Mouse (Mus musculus) gastrocnemius, postnatal 10 days (tissue): ENCODE data around the gene Bhlhb9. TPM values are rescaled to one million over a fixed set of nuclear protein-coding genes. Genes with fewer than 3 reads are reported as not detected.

Source experiments
- DNase-seq: peaks from one replicate; pipeline ENCODE4 v3.0.0; 2021; ENCODE audit warnings: mixed read lengths
- microRNA-seq, 2 experiments: library from miRNA; unstranded; fragments of <30 nt; microRNA quantifications; one replicate each; pipeline ENCODE4 v1.2.0; 2021
- total RNA-seq, 2 experiments: library from RNA; stranded (reverse); gene quantifications; 2 replicates each; pipeline ENCODE4 v1.2.3; 2021

Gene Bhlhb9
- total RNA-seq, 2 experiments from 2014 or later = 18.7 to 21.9 TPM

DNA sequence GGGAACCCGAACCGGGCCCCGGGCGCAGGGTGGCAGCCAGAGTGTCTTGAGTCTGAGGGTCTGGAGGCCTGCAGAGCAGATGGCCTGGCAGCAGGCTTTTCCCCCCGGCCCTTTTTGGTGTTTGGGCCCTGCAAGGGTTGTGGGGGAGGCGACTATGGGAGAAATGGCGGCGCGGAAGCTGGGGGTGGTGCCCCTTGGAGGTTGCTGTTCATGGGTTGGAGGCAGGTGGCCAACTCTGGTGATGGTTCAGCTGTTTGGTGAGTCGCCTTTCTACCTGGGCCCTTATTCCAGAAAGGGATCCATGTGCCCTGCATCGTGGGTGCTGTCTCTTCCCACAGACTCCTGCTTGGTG, 88.8 kb downstream of the Bhlhb9 start:
- DNase-seq = peak; percentile 9

DNA sequence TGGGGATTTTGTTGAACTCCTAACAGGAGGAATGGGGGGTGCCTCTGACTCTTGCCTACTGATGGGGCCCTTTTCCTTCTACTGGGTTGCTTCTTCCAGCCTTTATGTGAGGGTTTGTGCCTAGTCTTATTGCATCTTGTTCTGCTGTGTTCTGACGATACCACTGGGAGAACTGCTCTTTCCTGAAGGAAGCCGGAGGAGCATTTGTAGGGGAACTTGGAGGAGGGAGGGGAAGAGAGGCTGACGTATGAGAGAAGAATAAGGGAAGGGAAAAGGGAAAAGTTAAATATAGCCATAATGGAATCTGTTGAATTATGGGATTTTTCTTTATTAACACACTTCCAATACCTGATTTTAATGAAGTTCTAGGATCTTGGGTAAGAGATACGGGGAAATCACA, 119.2 kb downstream of the Bhlhb9 start:
- DNase-seq = no peak

DNA sequence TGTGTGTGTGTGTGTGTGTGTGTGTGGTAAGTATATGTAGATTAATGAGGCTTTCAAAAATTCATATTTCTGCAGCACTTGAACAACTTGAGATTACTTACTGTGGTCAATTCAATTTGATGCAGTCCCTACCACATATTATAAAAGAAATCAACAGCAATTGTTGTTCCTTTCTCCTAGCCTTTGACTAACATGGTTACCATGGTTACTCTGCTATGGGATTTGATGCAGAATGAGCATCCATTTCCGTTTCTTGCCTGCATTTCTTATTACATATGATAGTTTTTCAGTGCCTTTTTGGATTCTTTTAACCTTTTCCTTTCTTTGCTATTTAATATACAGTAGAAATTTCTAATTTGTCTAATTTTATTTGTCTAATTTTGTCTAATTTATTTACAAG, 119.7 kb downstream of the Bhlhb9 start:
- no peak for DNase-seq

DNA sequence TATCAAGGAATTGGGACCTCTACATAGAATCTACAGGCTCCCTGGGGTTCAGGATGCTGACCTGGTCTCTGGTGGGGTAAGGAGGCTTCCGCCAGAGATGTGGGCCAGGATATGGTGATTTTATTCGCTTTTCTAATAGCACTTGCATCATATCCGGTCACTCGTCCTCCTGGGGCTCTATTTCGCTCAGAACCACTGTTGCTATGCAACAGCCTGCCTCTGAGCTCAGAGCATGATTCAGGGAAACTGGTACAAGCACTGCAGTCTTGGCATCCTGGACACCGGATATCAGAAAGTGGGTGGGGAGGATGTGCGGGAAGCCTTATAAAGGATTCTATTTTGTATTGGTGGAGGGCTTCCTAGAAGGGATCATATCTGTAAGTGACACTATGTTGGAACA, 124.8 kb downstream of the Bhlhb9 start:
- DNase-seq = no peak

DNA sequence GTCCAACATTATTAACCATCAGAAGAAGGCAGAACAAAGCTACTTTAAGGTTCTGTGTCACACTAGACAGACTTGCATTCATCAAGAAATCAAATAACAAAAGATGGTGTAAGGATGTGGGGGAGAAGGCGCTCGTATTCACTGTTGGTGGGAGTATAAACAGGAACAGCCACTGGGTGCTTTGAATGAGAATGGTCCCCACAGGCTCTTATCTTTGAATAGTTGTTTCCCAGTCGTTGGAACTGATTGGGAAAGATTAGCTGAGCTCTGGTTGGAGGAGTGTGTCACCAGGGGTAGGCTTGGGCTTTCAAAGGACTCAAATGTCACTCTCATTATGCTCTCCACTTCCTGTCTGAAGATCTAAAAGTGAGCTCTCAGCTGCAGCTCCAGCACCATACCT, 128.5 kb downstream of the Bhlhb9 start:
- DNase-seq = no peak

DNA sequence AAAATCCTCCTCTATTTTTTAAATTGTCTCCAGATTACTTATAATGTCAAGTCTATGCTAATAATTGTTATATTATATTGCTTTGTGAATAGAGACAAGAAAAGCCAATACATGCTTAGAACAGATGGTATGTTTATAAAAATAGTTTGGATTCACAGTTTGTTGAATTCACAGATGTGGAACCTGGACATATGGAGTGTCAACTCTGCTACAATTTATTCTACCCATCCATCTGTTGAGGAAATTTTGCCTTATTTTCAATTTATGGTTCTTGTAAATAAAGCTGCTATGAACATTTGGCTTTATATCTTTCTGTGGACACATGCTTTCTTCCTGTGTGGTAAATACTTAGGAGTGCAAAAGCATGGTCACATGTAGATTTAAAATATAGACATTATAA, 131.2 kb downstream of the Bhlhb9 start:
- DNase-seq = no peak

DNA sequence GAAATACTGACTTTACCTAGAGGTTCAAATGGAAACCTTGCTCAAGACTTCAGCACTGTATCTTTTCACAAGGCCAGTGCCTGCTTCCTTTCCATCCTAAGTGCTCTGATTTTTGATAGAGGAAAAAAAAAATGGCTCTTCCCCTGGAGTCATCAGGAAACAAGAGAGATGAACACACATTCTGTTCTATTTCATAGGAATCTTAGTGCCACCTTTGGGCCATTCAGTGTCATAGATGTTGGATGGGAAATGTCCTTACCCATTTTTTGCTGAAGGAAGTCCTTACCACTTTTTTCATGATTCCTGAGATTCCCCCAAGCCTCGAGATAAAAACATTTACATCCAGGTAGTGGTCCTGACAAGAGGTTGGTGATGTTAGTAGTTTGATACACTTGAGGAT, 139.1 kb downstream of the Bhlhb9 start:
- DNase-seq = no peak

Small RNAs within 50 kb of the gene (microRNA-seq; reads per million reads assigned to microRNA genes)
- gene Mir1970 = 0 reads per million in 2 experiments

Other genes starting within 250 kb of the Bhlhb9 start
- under 1 TPM in 1 of 2 experiments, not detected in 1; 0.25 TPM for gene Nxf7, start 198.8 kb upstream of the Bhlhb9 start, total RNA-seq
- gene Prame, start 169.9 kb upstream of the Bhlhb9 start, total RNA-seq = not detected
- gene Tcp11x2, start 103.8 kb upstream of the Bhlhb9 start, total RNA-seq = not detected
- gene Tmsb15a, start 72.3 kb upstream of the Bhlhb9 start, total RNA-seq = not detected
- gene Armcx5, start 54.9 kb upstream of the Bhlhb9 start, total RNA-seq = 1 to 10 TPM; 4.4 to 6.3 TPM
- gene Gprasp1, start 54.9 kb upstream of the Bhlhb9 start, total RNA-seq = 10 to 100 TPM; 22.0 to 29.1 TPM
- 1 to 10 TPM; 5.6 to 6.3 TPM for gene Gprasp2, start 41.4 kb downstream of the Bhlhb9 start, total RNA-seq
- 1 to 10 TPM; 4.3 to 4.7 TPM for gene Arxes2, start 196.2 kb downstream of the Bhlhb9 start, total RNA-seq
- gene Arxes1, start 235.8 kb downstream of the Bhlhb9 start, total RNA-seq = 1 to 10 TPM; 1.8 to 2.2 TPM